Mouse (Mus musculus): ENCODE data around the gene Ndufc2. TPM values are rescaled to one million over a fixed set of nuclear protein-coding genes. Genes with fewer than 3 reads are reported as not detected.

Gene Ndufc2
- polyA plus RNA-seq (2015; fragmentation: Illumina TruSeq; extraction: RNeasy Lipid Tissue Mini Kit (QIAGEN cat#74804); ENCODE audit: low read depth, low replicate concordance): 419 TPM

DNA sequence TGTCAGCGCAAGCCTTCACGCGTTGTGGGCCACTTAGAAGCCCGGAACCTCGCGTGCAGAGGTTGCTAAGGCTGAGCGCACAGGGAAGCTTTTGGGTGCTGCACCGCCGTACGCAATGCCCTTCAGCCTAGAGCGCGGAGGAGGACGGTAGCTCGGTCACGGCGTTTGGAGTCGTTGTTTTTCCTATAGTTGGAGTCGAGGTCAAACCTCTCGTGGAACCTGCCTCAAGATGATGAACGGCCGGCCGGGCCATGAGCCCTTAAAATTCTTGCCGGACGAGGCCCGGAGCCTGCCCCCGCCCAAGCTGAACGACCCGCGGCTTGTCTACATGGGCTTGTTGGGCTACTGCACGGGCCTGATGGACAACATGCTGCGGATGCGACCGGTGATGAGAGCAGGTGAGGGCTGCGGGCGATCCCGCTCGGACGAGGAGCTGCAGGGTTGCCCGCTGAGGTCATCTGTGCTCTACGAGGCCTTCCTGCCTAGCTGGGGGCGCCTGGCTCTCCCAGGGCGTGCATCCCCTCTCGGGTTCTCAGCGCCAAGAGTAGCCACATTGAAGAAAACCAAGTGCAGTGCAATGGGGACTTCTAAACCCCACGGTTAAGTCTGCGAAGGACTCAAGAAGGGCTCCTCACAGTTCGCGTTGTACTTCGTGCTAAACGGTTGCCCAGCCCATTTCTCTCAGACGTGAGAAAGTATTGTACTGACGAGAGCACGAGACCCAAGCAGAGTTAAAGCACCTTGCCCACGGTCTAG is at the start of gene Ndufc2:
Gene Ndufc2, plus strand, starts transcription at position 44 of the 756 bp plus-strand sequence.

DNA sequence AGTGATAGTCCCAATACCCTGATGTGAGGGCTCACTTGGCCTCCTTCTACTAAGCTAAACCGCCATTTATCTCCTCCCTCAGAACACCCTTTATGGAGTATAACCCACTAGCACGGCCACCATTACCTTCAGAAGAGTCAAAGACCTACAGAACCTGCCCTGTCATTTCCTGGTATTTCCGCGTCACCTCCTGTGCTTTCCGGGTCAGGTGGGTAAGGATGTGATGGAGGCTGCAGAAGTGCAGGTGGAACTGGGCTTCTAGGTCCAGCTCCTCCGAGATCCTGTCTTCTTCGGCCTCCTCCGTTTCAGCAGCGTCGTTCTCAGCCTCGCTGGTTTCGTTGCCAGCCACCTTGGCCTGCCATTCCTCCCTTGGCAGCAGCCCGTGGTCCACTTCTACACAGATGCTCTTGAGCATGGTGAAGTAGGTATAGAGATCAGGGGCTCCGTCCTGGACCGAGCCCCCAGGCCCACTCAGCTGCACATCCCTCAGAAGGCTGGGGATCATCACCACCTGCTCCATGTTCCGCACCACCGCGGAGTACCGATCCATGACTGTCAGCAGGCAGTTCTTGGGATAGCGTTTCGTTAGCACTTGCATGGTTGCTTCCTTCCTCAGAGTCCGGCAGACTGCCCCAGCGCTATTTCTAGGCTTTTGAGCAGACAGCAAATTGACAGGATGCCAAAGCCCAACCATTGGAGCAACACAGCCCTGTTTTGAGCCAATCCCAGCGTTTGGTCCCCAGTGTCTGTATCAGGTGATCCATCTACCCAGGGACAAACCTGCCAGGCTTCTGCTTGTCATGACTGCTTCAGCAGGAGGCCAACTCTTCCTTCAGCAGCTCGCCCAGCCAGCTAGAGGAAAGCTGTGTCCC is 17.3 kb downstream of the Ndufc2 start, which contains the start of gene Thrsp:
Gene Thrsp, minus strand, starts transcription at position 825 of the 872 bp plus-strand sequence.

DNA sequence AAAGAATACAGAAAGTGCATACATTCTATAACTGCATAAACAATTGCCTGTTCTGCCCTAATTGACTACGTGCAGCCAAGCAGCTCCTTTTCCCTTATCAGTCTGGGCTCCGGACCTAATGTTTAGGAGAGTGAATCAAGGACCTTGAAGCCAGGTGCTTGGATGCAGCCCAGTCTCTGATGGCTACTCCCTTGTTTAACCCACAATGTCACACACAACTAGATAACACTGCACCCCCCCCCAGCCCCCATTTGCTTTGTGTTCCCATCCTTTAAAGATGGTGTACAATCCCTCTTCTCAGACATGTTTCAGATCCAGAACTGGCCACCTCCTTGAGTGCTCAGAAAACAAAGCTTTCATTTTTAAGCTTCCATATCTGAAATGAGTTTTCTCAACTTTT is 51.2 kb downstream of the Ndufc2 start, which contains the start of gene Kctd14:
Gene Kctd14, plus strand, starts transcription at position 301 of the 400 bp plus-strand sequence.

Other genes starting within 250 kb of the Ndufc2 start
- 11.6 TPM for gene Usp35, start 68.0 kb upstream of the Ndufc2 start, polyA plus RNA-seq (2015; fragmentation: Illumina TruSeq; extraction: RNeasy Lipid Tissue Mini Kit (QIAGEN cat#74804); ENCODE audit: low read depth, low replicate concordance)
- 17.1 TPM for gene Kctd21, start 67.7 kb upstream of the Ndufc2 start, polyA plus RNA-seq (2015; fragmentation: Illumina TruSeq; extraction: RNeasy Lipid Tissue Mini Kit (QIAGEN cat#74804); ENCODE audit: low read depth, low replicate concordance)
- gene Alg8, start 28.4 kb upstream of the Ndufc2 start, polyA plus RNA-seq (2015; fragmentation: Illumina TruSeq; extraction: RNeasy Lipid Tissue Mini Kit (QIAGEN cat#74804); ENCODE audit: low read depth, low replicate concordance): 8.3 TPM
- 38.8 TPM for gene Thrsp, start 17.7 kb downstream of the Ndufc2 start, polyA plus RNA-seq (2015; fragmentation: Illumina TruSeq; extraction: RNeasy Lipid Tissue Mini Kit (QIAGEN cat#74804); ENCODE audit: low read depth, low replicate concordance)
- gene Kctd14, start 51.3 kb downstream of the Ndufc2 start, polyA plus RNA-seq (2015; fragmentation: Illumina TruSeq; extraction: RNeasy Lipid Tissue Mini Kit (QIAGEN cat#74804); ENCODE audit: low read depth, low replicate concordance): 3.0 TPM
- 28.7 TPM for gene Ints4, start 81.0 kb downstream of the Ndufc2 start, polyA plus RNA-seq (2015; fragmentation: Illumina TruSeq; extraction: RNeasy Lipid Tissue Mini Kit (QIAGEN cat#74804); ENCODE audit: low read depth, low replicate concordance)
- 69.8 TPM for gene Aamdc, start 179.5 kb downstream of the Ndufc2 start, polyA plus RNA-seq (2015; fragmentation: Illumina TruSeq; extraction: RNeasy Lipid Tissue Mini Kit (QIAGEN cat#74804); ENCODE audit: low read depth, low replicate concordance)
- gene Rsf1, start 179.9 kb downstream of the Ndufc2 start, polyA plus RNA-seq (2015; fragmentation: Illumina TruSeq; extraction: RNeasy Lipid Tissue Mini Kit (QIAGEN cat#74804); ENCODE audit: low read depth, low replicate concordance): 14.4 TPM